ENCODE assay signal across 14 mouse cellular contexts in genomic region chr4:136281611-136282010, GRCm38 (mm10). TPM values are rescaled to one million over a fixed set of nuclear protein-coding genes. Genes with fewer than 3 reads are reported as not detected.
DNase-seq lines count a peak whose midpoint lies in the region; ATAC-seq lines count a peak whose summit lies in the region.
"Had no signal": no experiment of that assay in that cellular context is flagged by ENCODE, and none has a peak within 500 bp of the region (broad histone marks: within the 10 kb centered on the region; RNA-seq: fewer than 3 reads in every experiment).

No protein-coding gene starts in this region.

- H3K9me3 ChIP-seq in kidney, embryonic 14.5 days (ENCODE audit: control insufficient read depth, low read length): no peaks in the 10 kb centered on the region
- H3K9me3 ChIP-seq in liver, embryonic 11.5 days (ENCODE audit: control insufficient read depth, low read length): no peaks in the 10 kb centered on the region
- H3K9me3 ChIP-seq: embryonic facial prominence, embryonic 12.5 days; forebrain, embryonic 12.5 days; liver, embryonic 13.5 days had no signal

- H3K4me1 ChIP-seq in kidney, embryonic 14.5 days (ENCODE audit: control insufficient read depth, insufficient read depth, low read length): peaks cover 22% of the 10 kb centered on the region
- H3K4me1 ChIP-seq in liver, embryonic 11.5 days (replicated peaks; ENCODE audit: control insufficient read depth, insufficient read depth, low read length): peaks cover 1% of the 10 kb centered on the region

- no peaks in the 10 kb centered on the region for H3K27me3 ChIP-seq in kidney, embryonic 14.5 days (ENCODE audit: control insufficient read depth, insufficient read depth, low read length)
- no peaks in the 10 kb centered on the region for H3K27me3 ChIP-seq in liver, embryonic 11.5 days (replicated peaks; ENCODE audit: control insufficient read depth, insufficient read depth, low read length)
- H3K27me3 ChIP-seq: embryonic facial prominence, embryonic 12.5 days; forebrain, embryonic 12.5 days had no signal

- H3K4me2 ChIP-seq in kidney, embryonic 14.5 days (replicated peaks; ENCODE audit: low read depth, low read length): no peak overlapping the region; the same call in 1 of the 2 replicates
- no peak overlapping the region for H3K4me2 ChIP-seq in liver, embryonic 11.5 days
- H3K4me2 ChIP-seq: embryonic facial prominence, embryonic 12.5 days; forebrain, embryonic 12.5 days; liver, embryonic 13.5 days had no signal

- intact Hi-C loops in left cerebral cortex, postnatal 25 days (cut with DNase I): no loop called here

- DNase-seq in gastrocnemius, adult 18-20 months (ENCODE audit: low spot score): peak; percentile 69
- no peak for DNase-seq in gastrocnemius, postnatal 10 days
- no peak for DNase-seq in kidney, postnatal 14 days
- DNase-seq in ZHBTc4 (ENCODE audit: low read depth, low spot score): peak; percentile 64
- DNase-seq in left cerebral cortex, postnatal 25 days (ENCODE audit: low spot score in 2 of 2): peak; percentile 50 to 89
- no peak for DNase-seq in liver, embryonic 11.5 days (ENCODE audit: low spot score)
- DNase-seq in ovary, adult 18-20 months (ENCODE audit: low spot score): no peak
- DNase-seq: cerebellum, adult 9-10 months; liver, embryonic 13.5 days; lung, postnatal 14 days had no signal

- ATAC-seq in kidney, embryonic 14.5 days (ENCODE audit: low FRiP score, low TSS enrichment): no peak
- ATAC-seq in liver, embryonic 11.5 days (replicated peaks; ENCODE audit: low FRiP score): no peak
- ATAC-seq: intestine, embryonic 16.5 days had no signal

- no peaks in the 10 kb centered on the region for H3K36me3 ChIP-seq in kidney, embryonic 14.5 days (ENCODE audit: control insufficient read depth, insufficient read depth, low read length)
- H3K36me3 ChIP-seq in liver, embryonic 11.5 days (ENCODE audit: control insufficient read depth, insufficient read depth, low read length): no peaks in the 10 kb centered on the region
- H3K36me3 ChIP-seq: embryonic facial prominence, embryonic 12.5 days; forebrain, embryonic 12.5 days; liver, embryonic 13.5 days had no signal

- H3K9ac ChIP-seq in kidney, embryonic 14.5 days (ENCODE audit: low read depth, low read length): no peak overlapping the region
- no peak overlapping the region for H3K9ac ChIP-seq in liver, embryonic 11.5 days (ENCODE audit: low read depth, low read length)
- H3K9ac ChIP-seq: embryonic facial prominence, embryonic 12.5 days; liver, embryonic 13.5 days had no signal

- H3K27ac ChIP-seq in kidney, embryonic 14.5 days (ENCODE audit: low read depth, low read length): peak overlapping the region; percentile 11; the same call in 1 of the 2 replicates
- no peak overlapping the region for H3K27ac ChIP-seq in liver, embryonic 11.5 days (ENCODE audit: low read depth, low read length)
- H3K27ac ChIP-seq: liver, embryonic 13.5 days had no signal

- H3K4me3 ChIP-seq in kidney, embryonic 14.5 days (ENCODE audit: low read length): no peak overlapping the region
- H3K4me3 ChIP-seq in liver, embryonic 11.5 days (ENCODE audit: low read depth, low read length): no peak overlapping the region
- H3K4me3 ChIP-seq: embryonic facial prominence, embryonic 12.5 days; forebrain, embryonic 12.5 days; liver, embryonic 13.5 days had no signal

- WGBS in kidney, embryonic 14.5 days: 18% methylated on average over 9 of the region's 9 CpGs
- WGBS in liver, embryonic 11.5 days: 57% methylated on average over 9 of the region's 9 CpGs

RNA-seq across cellular contexts. Expression of gene Zfp46, which starts 2.9 kb away (rescaled TPM):
- total RNA-seq in gastrocnemius, adult 18-20 months (2021): 10 to 100 TPM; 29.7 to 33.3 TPM
- 10 to 100 TPM; 44.5 to 48.7 TPM for total RNA-seq in gastrocnemius, postnatal 10 days (2021)
- polyA plus RNA-seq in kidney, embryonic 14.5 days (2014; fragmentation: Nextera tagmentation; extraction: Ambion mirVana): 12.2 and 22.0 TPM in 2 replicates
- 10 to 100 TPM; 54.6 to 64.2 TPM for total RNA-seq in left cerebral cortex, postnatal 25 days (2021)
- 10.5 and 11.9 TPM in 2 replicates for polyA plus RNA-seq in liver, embryonic 11.5 days (2014; fragmentation: Nextera tagmentation; extraction: Ambion mirVana)

RNA-seq across cellular contexts. Expression of gene Hnrnpr, which starts 29.1 kb away (rescaled TPM):
- total RNA-seq in gastrocnemius, adult 18-20 months (2021): 10 to 100 TPM; 21.4 to 27.4 TPM
- total RNA-seq in gastrocnemius, postnatal 10 days (2021): 10 to 100 TPM; 40.9 to 53.0 TPM
- polyA plus RNA-seq in kidney, embryonic 14.5 days (2014; fragmentation: Nextera tagmentation; extraction: Ambion mirVana): 115 and 180 TPM in 2 replicates
- total RNA-seq in left cerebral cortex, postnatal 25 days (2021): 10 to 100 TPM; 81.8 to 83.5 TPM
- 99.3 and 101 TPM in 2 replicates for polyA plus RNA-seq in liver, embryonic 11.5 days (2014; fragmentation: Nextera tagmentation; extraction: Ambion mirVana)

RNA-seq across cellular contexts. Expression of gene Tcea3, which starts 34.1 kb away (rescaled TPM):
- total RNA-seq in gastrocnemius, adult 18-20 months (2021): 100 to 1,000 TPM; 379 to 395 TPM
- 100 to 1,000 TPM; 199 to 247 TPM for total RNA-seq in gastrocnemius, postnatal 10 days (2021)
- 5.4 and 6.3 TPM in 2 replicates for polyA plus RNA-seq in kidney, embryonic 14.5 days (2014; fragmentation: Nextera tagmentation; extraction: Ambion mirVana)
- total RNA-seq in left cerebral cortex, postnatal 25 days (2021): under 1 TPM; 0.57 to 0.76 TPM
- 16.4 and 17.3 TPM in 2 replicates for polyA plus RNA-seq in liver, embryonic 11.5 days (2014; fragmentation: Nextera tagmentation; extraction: Ambion mirVana)

Comparison
In these comparisons a context has a peak if more than half of its experiments do, and no peak if none do; other contexts are left out.
1. DNase-seq: peak in gastrocnemius, adult 18-20 months (single experiment), ZHBTc4 (single experiment) and left cerebral cortex, postnatal 25 days (2 of 2); none in gastrocnemius, postnatal 10 days (single experiment), kidney, postnatal 14 days (single experiment), liver, embryonic 11.5 days (single experiment) and ovary, adult 18-20 months (single experiment).
2. RNA of gene Tcea3, which starts 34.1 kb away (total RNA-seq): 379 to 395 TPM in gastrocnemius, adult 18-20 months and 199 to 247 TPM in gastrocnemius, postnatal 10 days; 0.57 to 0.76 TPM in left cerebral cortex, postnatal 25 days; every median in the first group is over 100 times any median in the second.